Mouse (Mus musculus) CD4-positive, CD25-positive, alpha-beta regulatory T cell, adult 2 months (primary cell): ENCODE measurements around the gene Akirin2.

Source experiments
- DNase-seq: peaks from one replicate; pipeline ENCODE4 v3.0.0-alpha.2; 2012; ENCODE audit warnings: low read depth, low spot score

Gene Akirin2

GRCm38 (mm10) chr4:34584871-34585607 is 34.3 kb downstream of the Akirin2 start:
- DNase-seq = no peak

- DNase-seq = no peak
Observed at GRCm38 (mm10) chr4:34603123-34603522, 52.4 kb downstream of the Akirin2 start.

GRCm38 (mm10) chr4:34606658-34607057 is 55.9 kb downstream of the Akirin2 start:
- no peak for DNase-seq

DNA sequence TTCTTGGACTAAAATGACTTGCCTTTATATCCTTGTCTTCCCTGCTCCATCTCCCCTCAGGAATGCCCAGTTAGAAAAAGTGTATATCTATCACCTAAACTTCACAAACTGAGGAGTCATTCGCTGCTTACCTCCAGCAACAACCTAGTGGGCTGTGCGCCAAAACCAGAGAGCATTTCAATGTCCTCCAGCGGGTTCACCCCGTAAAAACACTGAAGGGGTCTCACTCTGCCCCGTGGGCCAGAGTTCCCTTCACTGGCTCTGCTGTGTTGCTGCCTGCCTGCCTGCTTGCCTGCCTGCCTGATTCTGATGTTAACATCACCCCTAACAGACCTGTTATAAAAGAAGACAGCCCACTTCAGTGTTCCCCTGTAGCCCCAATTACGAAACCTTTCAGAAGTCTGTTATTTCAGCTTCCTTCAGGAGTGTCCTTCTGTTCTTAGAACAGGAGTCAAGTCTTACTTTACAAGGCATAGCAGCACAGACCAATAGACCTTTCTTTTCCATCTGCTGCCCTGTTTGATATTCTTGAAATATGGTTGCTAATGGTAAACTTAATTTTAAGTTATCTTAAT is 62.9 kb downstream of the Akirin2 start:
- DNase-seq = no peak

GRCm38 (mm10) chr4:34614630-34615094 is 63.9 kb downstream of the Akirin2 start, which contains the start of the genes Orc3 and Rars2:
Orc3 (minus strand) TSS chr4:34614944.
Rars2 (plus strand) TSS chr4:34614957.
- DNase-seq = peak; percentile 96

- DNase-seq = peak; percentile 24
Observed at GRCm38 (mm10) chr4:34615303-34615702, 64.6 kb downstream of the Akirin2 start.

- DNase-seq = no peak
Observed at GRCm38 (mm10) chr4:34616146-34616545, 65.4 kb downstream of the Akirin2 start.
